Mouse (Mus musculus): ENCODE results near the gene Filip1l. TPM values are rescaled to one million over a fixed set of nuclear protein-coding genes. Genes with fewer than 3 reads are reported as not detected.

Gene Filip1l
- polyA plus RNA-seq, 1 experiment = 4.3 TPM

GRCm38 (mm10) chr16:57330111-57330510, 22.8 kb upstream of the Filip1l start:
- TF ChIP-seq POLR2A (IDR thresholded peaks at IDR 0.05; ENCODE audit: control insufficient read depth, extremely low read depth, insufficient read depth, low read length, poor library complexity) = no peak
- TF ChIP-seq CTCF (IDR thresholded peaks at IDR 0.05; ENCODE audit: borderline replicate concordance, control insufficient read depth, extremely low read depth, insufficient read depth, low read length, poor library complexity) = no peak
- WGBS = 93% methylated on average over 2 of the region's 2 CpGs
- no peak overlapping the region for H3K27ac ChIP-seq (ENCODE audit: control insufficient read depth, insufficient read depth, low read length)

GRCm38 (mm10) chr16:57332301-57332700, 20.6 kb upstream of the Filip1l start:
- Histone ChIP-seq H3K27me3 (ENCODE audit: control insufficient read depth, insufficient read depth, low read length) (no peaks in the 10 kb centered on the region), H3K36me3 (ENCODE audit: control insufficient read depth, insufficient read depth, low read length) (no peaks in the 10 kb centered on the region), H3K27ac (ENCODE audit: control insufficient read depth, insufficient read depth, low read length) (no peak overlapping the region), H3K4me1 (replicated peaks; ENCODE audit: control insufficient read depth, insufficient read depth, low read length) (peaks cover 2% of the 10 kb centered on the region; the same call in 1 of the 2 replicates), H3K4me3 (ENCODE audit: control insufficient read depth, insufficient read depth, low read length) (no peak overlapping the region)
- TF ChIP-seq CTCF (IDR thresholded peaks at IDR 0.05; ENCODE audit: borderline replicate concordance, control insufficient read depth, extremely low read depth, insufficient read depth, low read length, poor library complexity) = no peak
- TF ChIP-seq POLR2A (IDR thresholded peaks at IDR 0.05; ENCODE audit: control insufficient read depth, extremely low read depth, insufficient read depth, low read length, poor library complexity) = no peak
- DNase-seq = no peak
- 90% methylated on average over 7 of the region's 7 CpGs for WGBS

More at GRCm38 (mm10) chr16:57330111-57330510, 22.8 kb upstream of the Filip1l start:
- H3K36me3 ChIP-seq (ENCODE audit: control insufficient read depth, insufficient read depth, low read length) = no peaks in the 10 kb centered on the region
- H3K4me1 ChIP-seq (replicated peaks; ENCODE audit: control insufficient read depth, insufficient read depth, low read length) = peaks cover 2% of the 10 kb centered on the region; the same call in 1 of the 2 replicates
- no peak overlapping the region for H3K4me3 ChIP-seq (ENCODE audit: control insufficient read depth, insufficient read depth, low read length)
- no peak for DNase-seq
- H3K27me3 ChIP-seq (ENCODE audit: control insufficient read depth, insufficient read depth, low read length) = no peaks in the 10 kb centered on the region

- no peaks in the 10 kb centered on the region; the same call in 1 of the 2 replicates for H3K4me1 ChIP-seq (replicated peaks; ENCODE audit: control insufficient read depth, insufficient read depth, low read length)
- peak; percentile 13 for DNase-seq
- WGBS = 12% methylated on average over 11 of the region's 11 CpGs
- TF ChIP-seq CTCF (IDR thresholded peaks at IDR 0.05; ENCODE audit: borderline replicate concordance, control insufficient read depth, extremely low read depth, insufficient read depth, low read length, poor library complexity) (no peak), POLR2A (IDR thresholded peaks at IDR 0.05; ENCODE audit: control insufficient read depth, extremely low read depth, insufficient read depth, low read length, poor library complexity) (no peak)
- no peaks in the 10 kb centered on the region for H3K36me3 ChIP-seq (ENCODE audit: control insufficient read depth, insufficient read depth, low read length)
- H3K27ac ChIP-seq (ENCODE audit: control insufficient read depth, insufficient read depth, low read length) = no peak overlapping the region
- H3K4me3 ChIP-seq (ENCODE audit: control insufficient read depth, insufficient read depth, low read length) = no peak overlapping the region
- no peaks in the 10 kb centered on the region for H3K27me3 ChIP-seq (ENCODE audit: control insufficient read depth, insufficient read depth, low read length)
Observed at GRCm38 (mm10) chr16:57336770-57337423, 16.0 kb upstream of the Filip1l start.

- DNase-seq = no peak
- Histone ChIP-seq H3K4me3 (ENCODE audit: control insufficient read depth, insufficient read depth, low read length) (no peak overlapping the region), H3K4me1 (replicated peaks; ENCODE audit: control insufficient read depth, insufficient read depth, low read length) (no peaks in the 10 kb centered on the region; the same call in 1 of the 2 replicates), H3K36me3 (ENCODE audit: control insufficient read depth, insufficient read depth, low read length) (no peaks in the 10 kb centered on the region), H3K27ac (ENCODE audit: control insufficient read depth, insufficient read depth, low read length) (no peak overlapping the region), H3K27me3 (ENCODE audit: control insufficient read depth, insufficient read depth, low read length) (no peaks in the 10 kb centered on the region)
- TF ChIP-seq CTCF (IDR thresholded peaks at IDR 0.05; ENCODE audit: borderline replicate concordance, control insufficient read depth, extremely low read depth, insufficient read depth, low read length, poor library complexity) = no peak
- TF ChIP-seq POLR2A (IDR thresholded peaks at IDR 0.05; ENCODE audit: control insufficient read depth, extremely low read depth, insufficient read depth, low read length, poor library complexity) = no peak
- WGBS = 94% methylated on average over 8 of the region's 8 CpGs
Observed at GRCm38 (mm10) chr16:57339765-57340612, 12.9 kb upstream of the Filip1l start.

- no peak for DNase-seq
- Histone ChIP-seq H3K27ac (ENCODE audit: control insufficient read depth, insufficient read depth, low read length) (no peak overlapping the region), H3K4me3 (ENCODE audit: control insufficient read depth, insufficient read depth, low read length) (no peak overlapping the region), H3K4me1 (replicated peaks; ENCODE audit: control insufficient read depth, insufficient read depth, low read length) (no peaks in the 10 kb centered on the region; the same call in 1 of the 2 replicates), H3K27me3 (ENCODE audit: control insufficient read depth, insufficient read depth, low read length) (no peaks in the 10 kb centered on the region), H3K36me3 (ENCODE audit: control insufficient read depth, insufficient read depth, low read length) (no peaks in the 10 kb centered on the region)
- 84% methylated on average over 5 of the region's 5 CpGs for WGBS
- no peak for TF ChIP-seq CTCF (IDR thresholded peaks at IDR 0.05; ENCODE audit: borderline replicate concordance, control insufficient read depth, extremely low read depth, insufficient read depth, low read length, poor library complexity)
- TF ChIP-seq POLR2A (IDR thresholded peaks at IDR 0.05; ENCODE audit: control insufficient read depth, extremely low read depth, insufficient read depth, low read length, poor library complexity) = no peak
Observed at GRCm38 (mm10) chr16:57340613-57340898, 12.3 kb upstream of the Filip1l start.

- no peak overlapping the region for H3K4me3 ChIP-seq (ENCODE audit: control insufficient read depth, insufficient read depth, low read length)
- no peak for TF ChIP-seq POLR2A (IDR thresholded peaks at IDR 0.05; ENCODE audit: control insufficient read depth, extremely low read depth, insufficient read depth, low read length, poor library complexity)
- TF ChIP-seq CTCF (IDR thresholded peaks at IDR 0.05; ENCODE audit: borderline replicate concordance, control insufficient read depth, extremely low read depth, insufficient read depth, low read length, poor library complexity) = no peak
- WGBS = 94% methylated on average over 3 of the region's 3 CpGs
- H3K27ac ChIP-seq (ENCODE audit: control insufficient read depth, insufficient read depth, low read length) = no peak overlapping the region
- no peaks in the 10 kb centered on the region for H3K27me3 ChIP-seq (ENCODE audit: control insufficient read depth, insufficient read depth, low read length)
- DNase-seq = no peak
- no peaks in the 10 kb centered on the region for H3K4me1 ChIP-seq (replicated peaks; ENCODE audit: control insufficient read depth, insufficient read depth, low read length)
- H3K36me3 ChIP-seq (ENCODE audit: control insufficient read depth, insufficient read depth, low read length) = no peaks in the 10 kb centered on the region
Observed at GRCm38 (mm10) chr16:57346258-57346657, 6.6 kb upstream of the Filip1l start.
